ENCODE assay signal across 22 mouse cellular contexts in genomic region chr9:99320006-99320405, GRCm38 (mm10). TPM values are rescaled to one million over a fixed set of nuclear protein-coding genes. Genes with fewer than 3 reads are reported as not detected.
DNase-seq lines count a peak whose midpoint lies in the region; ATAC-seq and TF ChIP-seq lines count a peak whose summit lies in the region.
"Had no signal": no experiment of that assay in that cellular context is flagged by ENCODE, and none has a peak within 500 bp of the region (broad histone marks: within the 10 kb centered on the region; RNA-seq: fewer than 3 reads in every experiment).

No protein-coding gene starts in this region.

- H3K4me2 ChIP-seq in kidney, embryonic 14.5 days (replicated peaks; ENCODE audit: low read depth, low read length) = no peak overlapping the region
- no peak overlapping the region for H3K4me2 ChIP-seq in CH12.LX (ENCODE audit: insufficient read depth, low read depth, poor library complexity, severe bottlenecking)
- H3K4me2 ChIP-seq: heart, embryonic 12.5 days; hindbrain, embryonic 13.5 days; midbrain, embryonic 15.5 days had no signal

- TF ChIP-seq CTCF in cerebellum, adult 2 months (IDR thresholded peaks at IDR 0.05; ENCODE audit: borderline replicate concordance, insufficient read depth, low read depth, low read length) = no peak
- no peak for TF ChIP-seq CTCF in CH12.LX (conservative IDR thresholded peaks at IDR 0.05 in 1 of 2, IDR thresholded peaks at IDR 0.05 in 1 of 2; ENCODE audit: low read depth in 2 of 2, low read length in 2 of 2)

- TF ChIP-seq POLR2A in cerebellum, adult 2 months (IDR thresholded peaks at IDR 0.05; ENCODE audit: borderline replicate concordance, insufficient read depth, low read length) = no peak
- no peak for TF ChIP-seq POLR2A in CH12.LX (IDR thresholded peaks at IDR 0.05; ENCODE audit: low read depth, low read length)

- H3K4me1 ChIP-seq in cerebellum, adult 2 months (ENCODE audit: control insufficient read depth, insufficient read depth, low read length) = no peaks in the 10 kb centered on the region
- 0 out of 2 replicates have a peak, but pooled peaks cover 3% of the 10 kb centered on the region for H3K4me1 ChIP-seq in kidney, embryonic 14.5 days (ENCODE audit: control insufficient read depth, insufficient read depth, low read length)
- peaks cover 0 to 16% of the 10 kb centered on the region in 2 experiments; a peak in 2 of 4 replicates for H3K4me1 ChIP-seq in CH12.LX (ENCODE audit: control insufficient read depth in 1 of 2, insufficient read depth in 2 of 2)
- H3K4me1 ChIP-seq: heart, embryonic 12.5 days; limb, embryonic 10.5 days; midbrain, embryonic 15.5 days had no signal

- 0 out of 2 replicates have a peak, but pooled peaks have one; percentile 53 for ATAC-seq in kidney, embryonic 14.5 days (ENCODE audit: low FRiP score, low TSS enrichment)
- ATAC-seq: activated CD4-positive, CD25-positive, alpha-beta regulatory T cell, adult 4 months; liver, postnatal 0 days; midbrain, embryonic 15.5 days had no signal

- in situ Hi-C loops in CH12.LX (cut with MboI; ENCODE audit: low pct_ligation_motif_present, low pct_unique_long_range_greater_than_20kb, low sequenced_read_pairs) = no loop called here

- dilution Hi-C loops in CH12.LX (cut with MboI; ENCODE audit: extremely low pct_ligation_motif_present, extremely low pct_unique_long_range_greater_than_20kb, low sequenced_read_pairs) = no loop called here

- H3K9ac ChIP-seq in kidney, embryonic 14.5 days (ENCODE audit: low read depth, low read length) = no peak overlapping the region
- no peak overlapping the region for H3K9ac ChIP-seq in CH12.LX (ENCODE audit: insufficient read depth, low read depth)
- H3K9ac ChIP-seq: forebrain, postnatal 0 days; heart, embryonic 12.5 days; hindbrain, embryonic 13.5 days; liver, postnatal 0 days; midbrain, embryonic 15.5 days had no signal

- TF ChIP-seq RAD21 in CH12.LX (IDR thresholded peaks at IDR 0.05; ENCODE audit: low read depth, low read length) = no peak

- TF ChIP-seq EP300 in CH12.LX (IDR thresholded peaks at IDR 0.05; ENCODE audit: low read length) = no peak

- H3K9me3 ChIP-seq in kidney, embryonic 14.5 days (ENCODE audit: control insufficient read depth, low read length) = no peaks in the 10 kb centered on the region
- H3K9me3 ChIP-seq in CH12.LX (replicated peaks; ENCODE audit: low read length) = no peaks in the 10 kb centered on the region
- H3K9me3 ChIP-seq: forebrain, embryonic 10.5 days; heart, embryonic 12.5 days; hindbrain, embryonic 13.5 days; limb, embryonic 10.5 days; midbrain, embryonic 15.5 days had no signal

- H3K27ac ChIP-seq in cerebellum, adult 2 months (ENCODE audit: insufficient read depth, low read length) = no peak overlapping the region
- H3K27ac ChIP-seq in kidney, embryonic 14.5 days (ENCODE audit: low read depth, low read length) = no peak overlapping the region
- no peak overlapping the region for H3K27ac ChIP-seq in CH12.LX (ENCODE audit: insufficient read depth, low read depth)
- H3K27ac ChIP-seq: forebrain, embryonic 10.5 days; gastrocnemius, adult 2 months; hindbrain, embryonic 13.5 days; left cerebral cortex, adult 2 months; limb, embryonic 10.5 days; midbrain, embryonic 15.5 days had no signal

- WGBS in cerebellum, adult 2 months = 50% methylated on average over 8 of the region's 8 CpGs
- 20% methylated on average over 8 of the region's 8 CpGs for WGBS in kidney, embryonic 14.5 days

- peak; percentile 8 to 15 for DNase-seq in cerebellum, adult 2 months
- no peak for DNase-seq in cerebellum, postnatal 36 days
- no peak for DNase-seq in kidney, adult 9 months
- peak; percentile 16 for DNase-seq in 3134 (ENCODE audit: extremely low read depth, insufficient read length, low spot score)
- DNase-seq in CH12.LX (ENCODE audit: extremely low read depth) = peak; percentile 16
- no peak for DNase-seq in thymus, postnatal 4 days
- DNase-seq: forebrain, postnatal 0 days; gastrocnemius, adult 2 months; heart, postnatal 14 days; layer of hippocampus, adult 9-11 months; liver, postnatal 0 days; lung, postnatal 14 days had no signal

- H3K4me3 ChIP-seq in cerebellum, adult 2 months (replicated peaks; ENCODE audit: insufficient read depth, low read depth, low read length) = no peak overlapping the region
- no peak overlapping the region for H3K4me3 ChIP-seq in kidney, embryonic 14.5 days (ENCODE audit: low read length)
- H3K4me3 ChIP-seq in CH12.LX (replicated peaks in 1 of 3; ENCODE audit: low read depth in 2 of 3, low read length in 2 of 3, poor library complexity in 1 of 3) = no peak overlapping the region
- H3K4me3 ChIP-seq: forebrain, embryonic 10.5 days; gastrocnemius, adult 2 months; heart, embryonic 12.5 days; hindbrain, embryonic 13.5 days; left cerebral cortex, adult 2 months; limb, embryonic 10.5 days; midbrain, embryonic 15.5 days; myocyte had no signal

- no peaks in the 10 kb centered on the region for H3K79me2 ChIP-seq in CH12.LX (replicated peaks; ENCODE audit: control insufficient read depth, extremely low read depth, insufficient read depth, poor library complexity, severe bottlenecking)

- no peaks in the 10 kb centered on the region for H3K36me3 ChIP-seq in kidney, embryonic 14.5 days (ENCODE audit: control insufficient read depth, insufficient read depth, low read length)
- H3K36me3 ChIP-seq in CH12.LX (replicated peaks in 1 of 2; ENCODE audit: control insufficient read depth in 1 of 2, insufficient read depth in 1 of 2, low read length in 1 of 2) = no peaks in the 10 kb centered on the region
- H3K36me3 ChIP-seq: forebrain, embryonic 10.5 days; heart, embryonic 12.5 days; hindbrain, embryonic 13.5 days; limb, embryonic 10.5 days; midbrain, embryonic 15.5 days had no signal

- H3K27me3 ChIP-seq in cerebellum, adult 2 months (ENCODE audit: control insufficient read depth, insufficient read depth, low read length) = no peaks in the 10 kb centered on the region
- H3K27me3 ChIP-seq in kidney, embryonic 14.5 days (ENCODE audit: control insufficient read depth, insufficient read depth, low read length) = no peaks in the 10 kb centered on the region
- no peaks in the 10 kb centered on the region for H3K27me3 ChIP-seq in CH12.LX (replicated peaks)
- H3K27me3 ChIP-seq: hindbrain, embryonic 13.5 days; midbrain, embryonic 15.5 days had no signal

TF ChIP-seq in CH12.LX, 34 proteins besides CTCF, POLR2A, EP300 and RAD21:
- TF ChIP-seq ZC3H11A (IDR thresholded peaks at IDR 0.05; ENCODE audit: low read depth, low read length) (no peak), E2F4 (IDR thresholded peaks at IDR 0.05; ENCODE audit: insufficient replicate concordance, low read depth, low read length) (no peak), ZNF384 (IDR thresholded peaks at IDR 0.05; ENCODE audit: low read depth, low read length) (no peak), NELFE (IDR thresholded peaks at IDR 0.05; ENCODE audit: low read depth, low read length) (no peak), BHLHE40 (IDR thresholded peaks at IDR 0.05; ENCODE audit: low read depth, low read length) (no peak), HCFC1 (IDR thresholded peaks at IDR 0.05; ENCODE audit: low read depth, low read length) (no peak), MAZ (IDR thresholded peaks at IDR 0.05; ENCODE audit: low read depth, low read length) (no peak), PAX5 (IDR thresholded peaks at IDR 0.05; ENCODE audit: low read length) (no peak), MYC (IDR thresholded peaks at IDR 0.05; ENCODE audit: low read depth, low read length) (no peak), TBP (conservative IDR thresholded peaks at IDR 0.05; ENCODE audit: low read depth, low read length) (no peak), SMC3 (IDR thresholded peaks at IDR 0.05; ENCODE audit: low read depth, low read length) (no peak), RCOR1 (conservative IDR thresholded peaks at IDR 0.05; ENCODE audit: low read depth, low read length) (no peak), UBTF (IDR thresholded peaks at IDR 0.05; ENCODE audit: low read depth, low read length) (no peak), ETS1 (conservative IDR thresholded peaks at IDR 0.05; ENCODE audit: low read depth, low read length) (no peak), CHD2 (IDR thresholded peaks at IDR 0.05; ENCODE audit: low read length) (no peak), TCF12 (IDR thresholded peaks at IDR 0.05; ENCODE audit: low read depth, low read length) (no peak), POLR2AphosphoS2 (IDR thresholded peaks at IDR 0.05; ENCODE audit: low read depth, low read length) (no peak), CHD1 (IDR thresholded peaks at IDR 0.05; ENCODE audit: low read depth, low read length) (no peak)

RNA-seq across cellular contexts. Expression of gene Esyt3, which starts 38.4 kb away (rescaled TPM):
- 0.43 and 0.54 TPM in 2 replicates for polyA plus RNA-seq in cerebellum, adult 2 months (2012; rRNA removed)
- 0.17 and 0.76 TPM in 2 replicates for polyA plus RNA-seq in kidney, embryonic 14.5 days (2014; fragmentation: Nextera tagmentation; extraction: Ambion mirVana)
- total RNA-seq in CH12.LX (2012; rRNA removed) (not detected in 2 replicates), CH12.LX (2014; rRNA removed) (not detected in 2 replicates)
- 0.27 TPM in 1 of 2 replicates, not detected in the other for polyA plus RNA-seq in CH12.LX (2012; ENCODE audit: insufficient read length, low read depth)
- total RNA-seq: gastrocnemius, adult 2 months; megakaryocyte, adult 5-6 weeks had no signal

Comparison
In these comparisons a context has a peak if more than half of its experiments do, and no peak if none do; other contexts are left out.
1. DNase-seq: peak in cerebellum, adult 2 months (2 of 2), 3134 (single experiment) and CH12.LX (single experiment); none in cerebellum, postnatal 36 days (0 of 2), kidney, adult 9 months (single experiment) and thymus, postnatal 4 days (single experiment).